Mouse (Mus musculus): ENCODE data around the gene Foxd3. TPM values are rescaled to one million over a fixed set of nuclear protein-coding genes. Genes with fewer than 3 reads are reported as not detected.
"Not testable (repeated sequence)": the region's sequence is repeated elsewhere in the genome, so short reads cannot be mapped to it uniquely, and the experiment has no call there.

Gene Foxd3
- total RNA-seq (2021), result 1 to 10 TPM; 2.4 to 3.9 TPM
- long read RNA-seq, experiment 1, partial matches to known transcripts, result 0 of 2 reads
- long read RNA-seq, experiment 1, other reads (novel, unspliced or antisense), result 0 of 2 reads
- long read RNA-seq, experiment 2, partial matches to known transcripts, result 0 of 2 reads
- long read RNA-seq, experiment 2, other reads (novel, unspliced or antisense), result 0 of 2 reads

- DNase-seq, result peak; percentile 24
- intact Hi-C loops (cut with DNase I; ENCODE audit: low total_unique reads), result no loop called here
Measured at GRCm38 (mm10) chr4:99655937-99656604, at the start of gene Foxd3. Gene Foxd3 (plus strand): TSS chr4:99656299.

- intact Hi-C loops (cut with DNase I; ENCODE audit: low total_unique reads), result no loop called here
- DNase-seq, result no peak
Measured at GRCm38 (mm10) chr4:99612156-99612555, 43.9 kb upstream of the Foxd3 start.

GRCm38 (mm10) chr4:99612609-99613350 is 43.3 kb upstream of the Foxd3 start:
- no peak for DNase-seq
- intact Hi-C loops (cut with DNase I; ENCODE audit: low total_unique reads), result no loop called here

GRCm38 (mm10) chr4:99626047-99626844 is 29.9 kb upstream of the Foxd3 start:
- intact Hi-C loops (cut with DNase I; ENCODE audit: low total_unique reads), result no loop called here

GRCm38 (mm10) chr4:99627057-99627456 is 29.0 kb upstream of the Foxd3 start:
- no peak for DNase-seq
- intact Hi-C loops (cut with DNase I; ENCODE audit: low total_unique reads), result no loop called here

More at GRCm38 (mm10) chr4:99626047-99626844, 29.9 kb upstream of the Foxd3 start:
- DNase-seq, result peak; percentile 8

GRCm38 (mm10) chr4:99636038-99636437 is 20.1 kb upstream of the Foxd3 start:
- no peak for DNase-seq
- intact Hi-C loops (cut with DNase I; ENCODE audit: low total_unique reads), result no loop called here

GRCm38 (mm10) chr4:99636711-99637110 is 19.4 kb upstream of the Foxd3 start:
- intact Hi-C loops (cut with DNase I; ENCODE audit: low total_unique reads), result no loop called here
- DNase-seq, result no peak

- DNase-seq; intact Hi-C loops (cut with DNase I; ENCODE audit: low total_unique reads): not testable (repeated sequence)
Measured at GRCm38 (mm10) chr4:99640619-99641018, 15.5 kb upstream of the Foxd3 start.

GRCm38 (mm10) chr4:99641920-99642319 is 14.2 kb upstream of the Foxd3 start:
- intact Hi-C loops (cut with DNase I; ENCODE audit: low total_unique reads), result no loop called here
- no peak for DNase-seq

- no peak for DNase-seq
- intact Hi-C loops (cut with DNase I; ENCODE audit: low total_unique reads), result no loop called here
Measured at GRCm38 (mm10) chr4:99645560-99645959, 10.5 kb upstream of the Foxd3 start.

GRCm38 (mm10) chr4:99650088-99650944 is 5.8 kb upstream of the Foxd3 start:
- DNase-seq, result no peak
- intact Hi-C loops (cut with DNase I; ENCODE audit: low total_unique reads), result no loop called here

GRCm38 (mm10) chr4:99650945-99651690 is 5.0 kb upstream of the Foxd3 start:
- DNase-seq, result no peak
- intact Hi-C loops (cut with DNase I; ENCODE audit: low total_unique reads), result no loop called here

- DNase-seq, result no peak
- intact Hi-C loops (cut with DNase I; ENCODE audit: low total_unique reads), result no loop called here
Measured at GRCm38 (mm10) chr4:99651823-99652450, 4.2 kb upstream of the Foxd3 start.

- intact Hi-C loops (cut with DNase I; ENCODE audit: low total_unique reads), result no loop called here
- DNase-seq, result no peak
Measured at GRCm38 (mm10) chr4:99652576-99653210, 3.4 kb upstream of the Foxd3 start.

- DNase-seq, result no peak
- intact Hi-C loops (cut with DNase I; ENCODE audit: low total_unique reads), result no loop called here
Measured at GRCm38 (mm10) chr4:99653216-99653607, 2.9 kb upstream of the Foxd3 start.

- intact Hi-C loops (cut with DNase I; ENCODE audit: low total_unique reads), result no loop called here
- no peak for DNase-seq
Measured at GRCm38 (mm10) chr4:99653608-99654221, 2.4 kb upstream of the Foxd3 start.

Measured in gastrocnemius, postnatal 14 days (tissue).